Mouse (Mus musculus): ENCODE results near the gene Snai1. TPM values are rescaled to one million over a fixed set of nuclear protein-coding genes. Genes with fewer than 3 reads are reported as not detected.

Gene Snai1
- total and polyA plus RNA-seq, 3 experiments, result 0.19 to 0.74 TPM; not detected in 1

GRCm38 (mm10) chr2:167506546-167507260 is 31.3 kb upstream of the Snai1 start:
- peaks cover 18 to 34% of the 10 kb centered on the region in 2 experiments for H3K4me1 ChIP-seq (ENCODE audit: control insufficient read depth in 1 of 2, insufficient read depth in 2 of 2, low read length in 2 of 2)
- no peak for TF ChIP-seq UBTF (IDR thresholded peaks at IDR 0.05; ENCODE audit: borderline replicate concordance, insufficient read depth, low read depth, low read length)
- no peak for TF ChIP-seq MXI1 (IDR thresholded peaks at IDR 0.05; ENCODE audit: low read depth, low read length)
- TF ChIP-seq SIN3A (IDR thresholded peaks at IDR 0.05; ENCODE audit: low read length), result no peak
- TF ChIP-seq EP300 (IDR thresholded peaks at IDR 0.05; ENCODE audit: low read depth in 1 of 2, low read length in 2 of 2), result no peak
- no peak for TF ChIP-seq KAT2A (conservative IDR thresholded peaks at IDR 0.05; ENCODE audit: low read depth, low read length)
- no peak for TF ChIP-seq ZKSCAN1 (IDR thresholded peaks at IDR 0.05; ENCODE audit: low read depth, low read length)
- no peak for TF ChIP-seq MAZ (IDR thresholded peaks at IDR 0.05; ENCODE audit: low read depth, low read length)
- TF ChIP-seq USF2 (IDR thresholded peaks at IDR 0.05; ENCODE audit: borderline replicate concordance in 1 of 2, insufficient read depth in 1 of 2, low read depth in 1 of 2, low read length in 2 of 2), result no peak
- no peak for TF ChIP-seq ETS1 (IDR thresholded peaks at IDR 0.05; ENCODE audit: low read depth, low read length)
- TF ChIP-seq RCOR1 (IDR thresholded peaks at IDR 0.05; ENCODE audit: low read depth, low read length), result no peak
- no peak for TF ChIP-seq MAX (IDR thresholded peaks at IDR 0.05; ENCODE audit: low read length)
- TF ChIP-seq ELF1 (IDR thresholded peaks at IDR 0.05; ENCODE audit: low read depth, low read length), result no peak
- peaks cover 19 to 25% of the 10 kb centered on the region in 2 experiments for H3K36me3 ChIP-seq (ENCODE audit: control insufficient read depth in 1 of 2, insufficient read depth in 2 of 2, low read length in 2 of 2)

GRCm38 (mm10) chr2:167507719-167508385 is 30.1 kb upstream of the Snai1 start:
- peaks cover 20% of the 10 kb centered on the region for H3K79me2 ChIP-seq (ENCODE audit: control insufficient read depth, insufficient read depth, low read length, poor library complexity)
- no peak for TF ChIP-seq USF2 (IDR thresholded peaks at IDR 0.05; ENCODE audit: borderline replicate concordance in 1 of 2, insufficient read depth in 1 of 2, low read depth in 1 of 2, low read length in 2 of 2)
- no peak for TF ChIP-seq CHD2 (IDR thresholded peaks at IDR 0.05; ENCODE audit: low read length)
- TF ChIP-seq HCFC1 (IDR thresholded peaks at IDR 0.05; ENCODE audit: low read depth, low read length), result no peak
- TF ChIP-seq TAL1 (IDR thresholded peaks at IDR 0.05; ENCODE audit: low read length), result no peak
- TF ChIP-seq RAD21 (IDR thresholded peaks at IDR 0.05; ENCODE audit: low read depth, low read length), result no peak
- no peak for TF ChIP-seq NRF1 (IDR thresholded peaks at IDR 0.05; ENCODE audit: insufficient read depth, low read depth, low read length, poor library complexity, severe bottlenecking)
- TF ChIP-seq JUND (IDR thresholded peaks at IDR 0.05; ENCODE audit: low read depth, low read length), result no peak
- no peak for TF ChIP-seq MYB (IDR thresholded peaks at IDR 0.05; ENCODE audit: low read depth, low read length)
- no peak for TF ChIP-seq UBTF (IDR thresholded peaks at IDR 0.05; ENCODE audit: borderline replicate concordance, insufficient read depth, low read depth, low read length)
- no peak for TF ChIP-seq CHD1 (IDR thresholded peaks at IDR 0.05; ENCODE audit: low read depth, low read length)
- no peak overlapping the region for H3K27ac ChIP-seq (ENCODE audit: control insufficient read depth, low read depth, low read length)
- H3K36me3 ChIP-seq (ENCODE audit: control insufficient read depth in 1 of 2, insufficient read depth in 2 of 2, low read length in 2 of 2), result peaks cover 21 to 25% of the 10 kb centered on the region in 2 experiments
- no peaks in the 10 kb centered on the region for H3K27me3 ChIP-seq (ENCODE audit: control insufficient read depth in 1 of 2, insufficient read depth in 2 of 2, low read length in 2 of 2)
- no peaks in the 10 kb centered on the region for H3K9me3 ChIP-seq (replicated peaks; ENCODE audit: insufficient read depth, low read length)
- H3K4me3 ChIP-seq (ENCODE audit: control insufficient read depth in 1 of 2, insufficient read depth in 1 of 2, low read depth in 2 of 2, low read length in 2 of 2), result no peak overlapping the region
- peaks cover 15 to 28% of the 10 kb centered on the region in 2 experiments for H3K4me1 ChIP-seq (ENCODE audit: control insufficient read depth in 1 of 2, insufficient read depth in 2 of 2, low read length in 2 of 2)
- DNase-seq (ENCODE audit: low read depth, low spot score), result no peak
- no peak overlapping the region for H3K9ac ChIP-seq (ENCODE audit: control insufficient read depth, low read depth, low read length, poor library complexity, severe bottlenecking)

More at GRCm38 (mm10) chr2:167506546-167507260, 31.3 kb upstream of the Snai1 start:
- peaks cover 20% of the 10 kb centered on the region for H3K79me2 ChIP-seq (ENCODE audit: control insufficient read depth, insufficient read depth, low read length, poor library complexity)
- no peaks in the 10 kb centered on the region for H3K27me3 ChIP-seq (ENCODE audit: control insufficient read depth in 1 of 2, insufficient read depth in 2 of 2, low read length in 2 of 2)
- H3K9ac ChIP-seq (ENCODE audit: control insufficient read depth, low read depth, low read length, poor library complexity, severe bottlenecking), result no peak overlapping the region
- no peak for DNase-seq (ENCODE audit: low read depth, low spot score)
- no peak overlapping the region for H3K4me3 ChIP-seq (ENCODE audit: control insufficient read depth in 1 of 2, insufficient read depth in 1 of 2, low read depth in 2 of 2, low read length in 2 of 2)
- H3K9me3 ChIP-seq (replicated peaks; ENCODE audit: insufficient read depth, low read length), result no peaks in the 10 kb centered on the region
- H3K27ac ChIP-seq (ENCODE audit: control insufficient read depth, low read depth, low read length), result no peak overlapping the region
